Mouse (Mus musculus) liver, embryonic 16.5 days (tissue): Measurements from ENCODE around the gene Dram1. TPM values are rescaled to one million over a fixed set of nuclear protein-coding genes. Genes with fewer than 3 reads are reported as not detected.

Source experiments
- ATAC-seq: fragments of 200-750 bp; cut with Nextera tagmentation; 2 replicates; pipeline ENCODE4 v1.8.0; 2017; ENCODE audit warnings: low read depth, mild to moderate bottlenecking, moderate number of reproducible peaks, moderate library complexity
- H3K27ac ChIP-seq: fragments of 300-500 bp; sonication (generic); 2 replicates; pipeline ENCODE4 v1.5.1; 2014; ENCODE audit warnings: mild to moderate bottlenecking, low read length
- H3K27me3 ChIP-seq: fragments of 300-500 bp; sonication (generic); 2 replicates; pipeline ENCODE4 v1.6.1; 2014; ENCODE audit warnings: low read depth, low read length, mixed read lengths; ENCODE audit not compliant: control insufficient read depth, insufficient read depth
- H3K36me3 ChIP-seq: fragments of 300-500 bp; sonication (generic); 2 replicates; pipeline ENCODE4 v1.6.1; 2014; ENCODE audit warnings: mild to moderate bottlenecking; ENCODE audit not compliant: control insufficient read depth, insufficient read depth
- H3K4me1 ChIP-seq: fragments of 300-500 bp; sonication (generic); 2 replicates; pipeline ENCODE4 v1.6.1; 2014; ENCODE audit warnings: low read depth, low read length, mixed read lengths; ENCODE audit not compliant: control insufficient read depth
- H3K4me2 ChIP-seq: fragments of 300-500 bp; sonication (generic); 2 replicates; pipeline ENCODE4 v1.6.1; 2014; ENCODE audit warnings: low read depth, low read length, mixed read lengths
- H3K4me3 ChIP-seq: fragments of 300-500 bp; sonication (generic); 2 replicates; pipeline ENCODE4 v1.5.1; 2014; ENCODE audit warnings: low read depth, mild to moderate bottlenecking, low read length
- H3K9ac ChIP-seq: fragments of 300-500 bp; sonication (generic); 2 replicates; pipeline ENCODE4 v1.6.1; 2014; ENCODE audit warnings: low read depth, low read length
- H3K9me3 ChIP-seq: fragments of 300-500 bp; sonication (generic); replicated peaks from 2 replicates; pipeline ENCODE4 v1.6.1; 2016; ENCODE audit warnings: low read length; ENCODE audit not compliant: control insufficient read depth
- WGBS: fragments of 180-500 bp; shearing (Covaris S2); extraction: QIAGEN DNeasy Blood & Tissue Kit; methylation state at CpG from one replicate; pipeline ENCODE4 v1.1.7; 2014; ENCODE audit not compliant: insufficient replicate concordance; 5-methylcytosine and 5-hydroxymethylcytosine counted together
- polyA plus RNA-seq: library from polyadenylated mRNA; unstranded; fragments of >200 nt; fragmentation: Nextera tagmentation; extraction: Ambion mirVana; gene quantifications from 2 replicates; pipeline ENCODE4 v1.2.1, GENCODE M21; 2015

The Dram1 gene
- polyA plus RNA-seq, result 2.0 and 2.5 TPM in 2 replicates

GRCm38 (mm10) chr10:88379013-88379885 lies at the start of gene Dram1, which contains the start of gene Gnptab:
Gene Dram1 (minus strand): TSS chr10:88379080.
Gene Gnptab (plus strand): TSS chr10:88379132.
- Histone ChIP-seq H3K4me3 (peak within 1 kb of the TSS; percentile 79), H3K9me3 (no peaks in the 10 kb centered on the region), H3K4me1 (peaks cover 21% of the 10 kb centered on the region), H3K27ac (peak within 1 kb of the TSS; percentile 33; the same call in 1 of the 2 replicates), H3K36me3 (no peaks in the 10 kb centered on the region), H3K27me3 (no peaks in the 10 kb centered on the region), H3K4me2 (peak within 1 kb of the TSS; percentile 97), H3K9ac (peak within 1 kb of the TSS; percentile 66)
- under 1% methylated on average over 86 of the region's 87 CpGs for WGBS
- ATAC-seq, result peak; percentile 86

GRCm38 (mm10) chr10:88427998-88428397 lies 49.1 kb upstream of the Dram1 start:
- Histone ChIP-seq H3K4me3 (no peak overlapping the region), H3K36me3 (no peaks in the 10 kb centered on the region), H3K4me1 (no peaks in the 10 kb centered on the region), H3K9ac (no peak overlapping the region), H3K4me2 (no peak overlapping the region), H3K9me3 (no peaks in the 10 kb centered on the region), H3K27me3 (no peaks in the 10 kb centered on the region), H3K27ac (no peak overlapping the region)
- WGBS, result 72% methylated on average over 6 of the region's 6 CpGs
- no peak for ATAC-seq

- H3K36me3 ChIP-seq, result no peaks in the 10 kb centered on the region
- no peak overlapping the region for H3K9ac ChIP-seq
- ATAC-seq, result no peak
- 54% methylated on average over 5 of the region's 5 CpGs for WGBS
- no peaks in the 10 kb centered on the region for H3K4me1 ChIP-seq
- H3K27ac ChIP-seq, result no peak overlapping the region
- no peak overlapping the region for H3K4me2 ChIP-seq
- no peak overlapping the region for H3K4me3 ChIP-seq
- no peaks in the 10 kb centered on the region for H3K27me3 ChIP-seq
- no peaks in the 10 kb centered on the region for H3K9me3 ChIP-seq
Measured at GRCm38 (mm10) chr10:88426896-88427295, 48.0 kb upstream of the Dram1 start.

- Histone ChIP-seq H3K27ac (no peak overlapping the region), H3K4me2 (no peak overlapping the region), H3K36me3 (no peaks in the 10 kb centered on the region), H3K27me3 (no peaks in the 10 kb centered on the region), H3K9ac (no peak overlapping the region), H3K4me1 (no peaks in the 10 kb centered on the region), H3K9me3 (no peaks in the 10 kb centered on the region), H3K4me3 (no peak overlapping the region)
- 77% methylated on average over 2 of the region's 2 CpGs for WGBS
- ATAC-seq, result no peak
Measured at GRCm38 (mm10) chr10:88426158-88426816, 47.4 kb upstream of the Dram1 start.

- H3K27ac ChIP-seq, result no peak overlapping the region
- no peaks in the 10 kb centered on the region for H3K4me1 ChIP-seq
- H3K4me2 ChIP-seq, result no peak overlapping the region
- no peaks in the 10 kb centered on the region for H3K36me3 ChIP-seq
- H3K9me3 ChIP-seq, result no peaks in the 10 kb centered on the region
- 67% methylated on average over 19 of the region's 19 CpGs for WGBS
- no peak for ATAC-seq
- no peak overlapping the region for H3K9ac ChIP-seq
- H3K27me3 ChIP-seq, result no peaks in the 10 kb centered on the region
- H3K4me3 ChIP-seq, result no peak overlapping the region
Measured at GRCm38 (mm10) chr10:88420655-88421435, 42.0 kb upstream of the Dram1 start.

- no peaks in the 10 kb centered on the region for H3K27me3 ChIP-seq
- no peaks in the 10 kb centered on the region for H3K36me3 ChIP-seq
- H3K4me3 ChIP-seq, result no peak overlapping the region
- H3K4me1 ChIP-seq, result no peaks in the 10 kb centered on the region
- 64% methylated on average over 11 of the region's 11 CpGs for WGBS
- no peaks in the 10 kb centered on the region for H3K9me3 ChIP-seq
- ATAC-seq, result no peak
- no peak overlapping the region for H3K9ac ChIP-seq
- H3K27ac ChIP-seq, result no peak overlapping the region
- no peak overlapping the region for H3K4me2 ChIP-seq
Measured at GRCm38 (mm10) chr10:88420141-88420541, 41.3 kb upstream of the Dram1 start.

GRCm38 (mm10) chr10:88417686-88418085 lies 38.8 kb upstream of the Dram1 start:
- Histone ChIP-seq H3K27ac (no peak overlapping the region), H3K4me1 (no peaks in the 10 kb centered on the region), H3K9me3 (no peaks in the 10 kb centered on the region), H3K9ac (no peak overlapping the region), H3K4me2 (no peak overlapping the region), H3K4me3 (no peak overlapping the region), H3K36me3 (no peaks in the 10 kb centered on the region), H3K27me3 (no peaks in the 10 kb centered on the region)
- no peak for ATAC-seq
- 65% methylated on average over 5 of the region's 5 CpGs for WGBS

- no peak for ATAC-seq
- Histone ChIP-seq H3K36me3 (no peaks in the 10 kb centered on the region), H3K9ac (no peak overlapping the region), H3K27me3 (no peaks in the 10 kb centered on the region), H3K9me3 (no peaks in the 10 kb centered on the region), H3K4me3 (no peak overlapping the region), H3K4me2 (no peak overlapping the region), H3K27ac (no peak overlapping the region), H3K4me1 (no peaks in the 10 kb centered on the region)
- 75% methylated on average over 17 of the region's 17 CpGs for WGBS
Measured at GRCm38 (mm10) chr10:88412290-88412995, 33.6 kb upstream of the Dram1 start.
